Mouse (Mus musculus): ENCODE measurements around the gene Limch1.

DNA sequence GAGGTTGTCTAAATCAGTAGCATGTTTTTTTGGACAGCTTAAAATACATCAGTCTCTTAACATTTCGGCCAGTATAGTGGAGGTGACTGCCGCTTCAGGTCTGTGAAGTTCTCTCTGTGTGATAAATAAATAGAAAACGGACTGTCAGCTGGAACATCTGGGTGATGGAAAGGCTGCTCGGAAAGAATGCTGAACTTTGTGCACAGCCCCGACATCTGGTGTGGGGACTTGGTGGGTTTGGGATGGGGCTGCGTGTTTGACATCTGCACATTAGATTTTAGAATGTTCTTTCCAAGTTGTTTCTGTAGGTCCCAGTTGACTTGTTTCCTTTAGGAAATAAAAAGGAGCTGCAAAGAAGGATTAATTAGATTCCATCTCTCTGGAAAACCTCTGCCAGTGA, 89.1 kb downstream of the Limch1 start:
- TF ChIP-seq POLR2A (IDR thresholded peaks at IDR 0.05; ENCODE audit: low read depth, low read length): no peak
- no peak for TF ChIP-seq CTCF (conservative IDR thresholded peaks at IDR 0.05 in 1 of 2, IDR thresholded peaks at IDR 0.05 in 1 of 2; ENCODE audit: low read depth in 2 of 2, low read length in 2 of 2)
- no peak for TF ChIP-seq USF1 (IDR thresholded peaks at IDR 0.05; ENCODE audit: low read depth, low read length)
- TF ChIP-seq EP300 (IDR thresholded peaks at IDR 0.05; ENCODE audit: low read length): no peak
- no peak for TF ChIP-seq CHD1 (IDR thresholded peaks at IDR 0.05; ENCODE audit: low read depth, low read length)
- no peak for TF ChIP-seq NELFE (IDR thresholded peaks at IDR 0.05; ENCODE audit: low read depth, low read length)
- no peak for TF ChIP-seq ZC3H11A (IDR thresholded peaks at IDR 0.05; ENCODE audit: low read depth, low read length)
- TF ChIP-seq ELF1 (IDR thresholded peaks at IDR 0.05; ENCODE audit: low read depth, low read length): no peak
- no peak for TF ChIP-seq SMC3 (IDR thresholded peaks at IDR 0.05; ENCODE audit: low read depth, low read length)
- TF ChIP-seq JUND (conservative IDR thresholded peaks at IDR 0.05; ENCODE audit: low read depth, low read length): no peak
